Mouse (Mus musculus) kidney, postnatal 10 days (tissue): ENCODE measurements around the gene Arl6ip4.

Source experiments
- DNase-seq: peaks from one replicate; pipeline ENCODE4 v3.0.0; 2021; ENCODE audit warnings: mixed read lengths

Gene Arl6ip4

DNA sequence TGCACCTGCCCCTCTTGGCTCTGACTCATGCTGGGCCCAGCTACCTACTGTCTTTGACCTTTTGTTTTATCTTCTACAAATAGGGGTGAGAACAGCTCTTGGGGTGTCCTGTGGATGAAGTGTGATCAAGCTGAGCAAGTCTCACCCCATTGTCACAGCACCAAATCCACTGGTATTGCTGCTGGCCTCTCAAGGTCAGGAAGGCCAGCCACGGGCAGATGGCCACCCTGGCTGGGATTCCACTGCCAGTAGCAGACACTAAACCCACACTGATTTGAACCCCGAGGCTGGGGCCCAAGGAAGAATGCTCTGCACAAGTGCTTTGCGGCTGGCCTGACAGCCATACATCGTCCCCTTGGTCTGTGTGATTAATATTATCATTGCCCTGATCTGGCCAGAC, 42.4 kb downstream of the Arl6ip4 start:
- DNase-seq: no peak

DNA sequence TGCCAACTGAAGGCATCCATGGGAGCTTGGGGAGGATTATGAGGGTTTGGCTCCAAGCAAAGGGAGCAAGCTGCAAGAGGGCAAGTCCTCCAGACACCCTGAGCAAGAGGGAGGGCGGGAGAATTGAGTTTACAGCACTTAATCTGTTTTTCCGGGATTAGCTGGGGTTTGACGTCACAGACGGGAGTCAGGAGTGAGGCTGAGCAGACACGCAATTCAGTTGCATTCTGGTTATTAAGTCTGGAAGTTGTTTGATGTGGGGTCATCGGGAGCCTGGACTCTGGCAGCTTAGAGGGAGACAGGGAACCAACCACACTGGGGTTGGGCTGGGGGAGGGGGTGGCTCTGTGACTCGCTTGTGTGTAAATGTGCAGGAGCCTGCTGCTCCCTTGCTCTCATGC, 43.6 kb downstream of the Arl6ip4 start:
- DNase-seq: peak; percentile 27

DNA sequence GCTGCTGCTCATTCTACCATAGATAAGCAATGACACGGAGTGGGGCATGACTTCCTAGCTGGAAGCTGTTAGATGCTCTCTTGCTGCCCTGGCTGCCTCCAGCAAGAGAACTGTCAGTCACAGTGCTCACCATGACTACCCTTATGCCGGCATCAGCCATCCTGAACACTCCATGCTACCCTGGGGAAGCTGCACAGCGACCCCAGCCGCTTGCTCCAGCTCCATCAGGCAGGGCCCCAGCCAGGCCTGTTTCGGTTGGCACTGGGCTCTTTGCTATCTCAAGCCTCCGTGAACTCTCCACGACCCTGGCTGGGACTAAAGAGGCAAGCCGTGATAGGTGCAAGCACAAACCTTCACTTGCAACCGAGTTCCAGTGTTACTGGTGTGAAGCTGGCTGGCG, 45.9 kb downstream of the Arl6ip4 start:
- DNase-seq: no peak

DNA sequence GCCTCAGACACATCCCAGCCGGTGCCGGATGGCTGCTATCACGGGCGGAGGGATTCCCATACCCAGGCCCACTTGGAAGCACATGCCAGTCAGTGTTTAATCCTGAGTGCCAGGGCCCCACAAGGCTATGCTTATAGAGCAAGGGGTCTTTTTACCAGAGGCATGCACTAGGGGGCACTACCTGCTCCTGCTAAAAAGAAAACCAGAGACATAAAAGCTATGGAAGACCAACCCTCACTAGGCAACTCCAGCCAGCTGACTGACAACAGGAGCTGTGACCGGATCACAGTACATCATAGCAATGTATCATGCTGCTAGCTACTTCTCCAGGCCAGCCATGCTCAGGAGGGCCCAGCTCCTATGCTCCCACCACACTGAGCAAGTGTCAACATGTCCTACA, 46.7 kb downstream of the Arl6ip4 start:
- DNase-seq: peak; percentile 85

DNA sequence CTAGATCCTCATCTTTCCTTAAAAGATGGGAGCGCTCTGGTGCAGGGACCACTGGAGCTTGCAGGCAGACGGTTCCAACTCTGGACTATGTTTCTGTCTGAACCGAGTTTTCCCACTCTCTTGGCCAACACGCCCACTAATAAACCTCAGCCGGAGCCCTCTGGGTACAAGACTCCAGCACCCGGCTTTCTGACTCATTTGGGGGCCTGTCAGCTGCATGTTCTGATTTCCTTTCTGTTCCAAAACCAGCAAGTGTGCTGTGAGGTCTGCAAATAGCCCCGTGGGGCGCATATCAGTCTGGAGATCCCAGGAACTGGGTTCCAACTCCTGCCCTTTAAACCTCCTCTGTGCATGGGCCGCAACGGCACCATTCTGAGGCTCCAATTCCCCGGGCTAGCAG, 47.6 kb downstream of the Arl6ip4 start:
- DNase-seq: no peak

DNA sequence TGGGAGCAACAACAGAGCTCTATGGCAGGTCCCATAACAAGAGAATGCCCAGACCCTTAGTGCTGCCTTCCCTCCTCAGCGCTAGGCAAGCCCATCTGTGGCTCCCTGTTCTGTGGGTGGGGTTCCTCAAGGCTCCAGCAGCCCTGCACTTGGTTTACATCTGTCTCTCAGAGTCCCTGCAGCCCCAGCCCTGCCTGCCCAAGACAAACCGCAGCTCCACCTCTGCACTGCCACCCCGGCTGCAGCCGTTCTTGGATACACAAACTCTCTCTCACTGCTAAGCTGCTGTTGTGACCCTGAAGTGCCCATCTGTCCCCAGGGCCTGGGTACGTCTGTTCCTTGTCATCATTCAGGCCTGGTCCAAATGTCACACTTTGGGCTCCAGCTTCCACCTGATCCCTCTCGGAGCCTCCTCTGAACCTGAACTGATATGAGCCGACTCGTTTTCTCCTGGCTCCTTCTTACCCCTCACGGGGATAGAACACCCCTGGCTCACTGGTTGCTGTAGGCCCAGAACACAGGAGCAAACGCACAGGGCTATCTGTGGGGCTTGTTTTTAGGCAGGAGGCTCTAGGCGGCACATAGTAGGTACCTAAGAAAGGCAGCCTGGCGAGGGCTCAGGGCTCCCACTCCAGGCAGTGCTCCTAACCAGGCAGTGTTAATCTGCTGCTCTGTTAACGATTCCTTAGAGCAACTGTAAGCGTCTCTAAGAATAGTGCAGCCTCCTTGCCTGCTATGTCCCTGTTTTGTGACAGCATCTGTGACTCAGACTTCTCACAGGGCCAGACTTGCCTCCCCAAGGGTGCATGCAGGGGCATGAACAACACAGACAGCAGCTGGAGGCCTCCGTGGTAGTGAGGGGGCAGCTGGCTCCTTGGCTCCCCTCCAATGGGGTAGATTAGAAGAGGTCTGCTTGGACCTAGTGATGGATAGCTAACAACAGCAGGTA, 50.0 kb downstream of the Arl6ip4 start:
- no peak for DNase-seq

DNA sequence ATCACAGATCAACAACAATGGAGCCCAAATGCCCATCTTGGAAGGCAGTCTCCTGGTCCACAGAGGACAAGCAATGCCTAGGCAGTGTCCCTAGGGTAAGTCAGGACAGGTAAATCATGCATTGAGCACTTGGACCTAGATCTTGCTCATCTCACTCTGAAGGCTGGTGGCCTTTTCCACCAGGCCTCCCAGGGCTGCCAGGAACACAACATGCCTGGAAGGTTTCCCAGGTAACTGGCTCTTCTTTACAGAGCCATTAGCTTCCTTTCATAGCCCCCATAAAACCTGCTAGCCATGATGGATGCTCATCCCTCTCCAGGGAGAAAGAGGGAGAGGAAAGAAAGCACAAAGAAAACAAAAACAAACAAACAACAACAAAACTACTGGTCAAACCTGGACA, 50.9 kb downstream of the Arl6ip4 start:
- no peak for DNase-seq

DNA sequence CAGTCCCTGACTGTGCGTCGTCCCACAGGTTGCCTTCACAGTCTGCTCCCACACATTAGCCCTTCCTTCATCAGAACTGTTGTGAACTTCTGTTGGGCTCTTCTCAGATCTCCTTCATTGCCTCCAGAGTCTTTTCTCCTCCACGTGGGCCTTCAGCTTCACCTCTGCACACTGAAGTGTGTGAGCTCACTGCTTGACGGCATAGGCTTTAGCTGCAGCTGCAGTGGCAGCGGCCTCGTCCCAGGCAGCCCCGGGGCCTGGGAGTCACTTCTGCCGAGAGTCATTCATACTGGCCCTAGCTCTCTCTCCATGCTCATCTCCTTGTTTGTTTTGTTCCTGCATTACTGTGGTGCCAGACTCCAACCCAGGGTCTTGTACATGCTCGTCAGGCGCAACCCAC, 51.7 kb downstream of the Arl6ip4 start:
- no peak for DNase-seq
